Mouse (Mus musculus): ENCODE measurements around the gene Atp8a1.

GRCm38 (mm10) chr5:67797006-67797958 lies 50.0 kb downstream of the Atp8a1 start:
- TF ChIP-seq POLR2A (IDR thresholded peaks at IDR 0.05; ENCODE audit: control insufficient read depth, low read depth, low read length) (no peak), CTCF (IDR thresholded peaks at IDR 0.05; ENCODE audit: control insufficient read depth, insufficient read depth, insufficient replicate concordance, low read depth, low read length) (no peak)
